Mouse (Mus musculus) embryo, embryonic 11 days (tissue): ENCODE measurements at regions not wholly inside any gene's neighbourhood (a gene's known extent, or its start where the extent isn't known, plus 50 kb on each side); places are given as distances from the start of the nearest gene placed in this dataset.

Source experiments
- DNase-seq: peaks from one replicate; pipeline ENCODE4 v3.0.0-alpha.2; 2015

DNA sequence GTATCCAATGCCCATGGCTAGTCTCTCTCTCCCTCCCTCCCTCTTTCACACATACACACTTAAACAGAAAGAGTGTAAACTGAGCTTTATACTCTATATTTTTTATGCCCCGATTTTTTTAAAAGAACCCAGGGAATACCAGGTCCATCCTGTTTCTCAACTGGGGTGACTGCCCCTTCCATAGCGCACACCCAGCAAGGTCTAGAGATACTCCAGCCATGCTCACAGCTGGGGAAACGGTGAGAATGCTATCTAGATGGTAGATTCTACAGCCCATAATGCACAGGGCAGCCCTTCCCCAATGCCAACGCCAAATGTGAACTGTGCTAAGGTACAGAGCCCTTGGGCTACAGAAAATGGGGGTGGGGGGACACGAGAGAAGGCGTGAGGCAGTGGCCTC, 51.2 kb upstream of the Tln2 start:
- DNase-seq: no peak

DNA sequence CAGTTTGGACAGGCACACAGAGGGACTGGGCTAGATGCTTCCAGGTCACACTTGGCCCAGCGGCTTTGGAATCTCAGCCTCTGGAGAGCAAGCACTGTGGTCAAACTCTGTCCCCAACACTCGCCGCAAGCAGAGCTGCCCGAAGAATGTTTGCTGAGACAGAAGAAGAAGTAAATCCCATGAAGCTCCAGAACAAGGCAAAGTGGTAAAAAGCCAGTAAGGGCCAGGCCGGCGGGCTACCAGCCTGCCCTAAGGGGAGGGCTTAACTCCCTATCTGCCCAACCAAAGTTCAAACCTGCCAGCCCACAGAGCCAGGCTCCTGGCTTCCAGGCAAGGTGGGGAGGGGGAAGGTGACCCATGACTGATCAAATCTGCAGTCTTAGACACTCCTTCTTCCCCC, 52.2 kb upstream of the Tln2 start:
- no peak for DNase-seq

DNA sequence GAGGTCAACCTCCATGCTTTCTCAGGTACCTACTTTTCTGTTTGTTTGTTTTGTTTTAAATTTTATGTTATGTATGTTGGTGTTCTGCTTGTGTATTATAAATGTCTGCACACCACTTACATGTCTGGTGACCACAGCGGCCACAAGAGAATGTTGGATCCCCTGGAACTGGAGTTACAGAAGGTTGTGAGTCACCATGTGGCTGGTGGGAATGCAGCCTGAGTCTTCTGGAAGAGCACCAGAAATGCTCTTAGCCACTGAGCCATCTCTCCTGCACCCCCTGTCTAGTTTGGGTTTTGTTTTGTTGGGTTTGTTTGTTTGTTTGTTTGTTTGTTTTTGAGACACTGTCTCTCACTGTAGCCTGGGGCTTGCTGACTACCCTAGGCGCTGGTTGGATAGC, 52.6 kb upstream of the Tln2 start:
- DNase-seq: no peak

GRCm38 (mm10) chr9:67614068-67614727, 54.7 kb upstream of the Tln2 start:
- DNase-seq: no peak

DNA sequence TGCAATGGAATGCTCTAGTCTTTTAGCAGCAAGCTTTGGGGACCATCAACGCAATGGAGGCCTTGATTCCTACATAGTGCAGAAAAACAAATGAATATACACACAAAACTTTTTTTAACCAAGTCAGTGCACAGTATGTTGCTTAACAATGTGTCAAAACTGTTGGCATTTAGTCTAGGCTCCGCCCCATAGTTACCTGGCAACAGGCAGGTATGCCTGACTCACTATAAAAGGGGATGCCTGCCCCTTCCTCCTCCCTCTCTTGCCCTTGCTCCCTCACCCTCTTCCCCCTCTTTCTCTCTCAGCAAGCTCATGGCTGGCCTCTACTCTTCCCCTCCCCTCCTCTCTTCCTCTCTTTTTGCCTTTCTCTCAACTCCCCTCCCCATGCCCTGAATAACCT, 56.7 kb upstream of the Tln2 start:
- DNase-seq: no peak

DNA sequence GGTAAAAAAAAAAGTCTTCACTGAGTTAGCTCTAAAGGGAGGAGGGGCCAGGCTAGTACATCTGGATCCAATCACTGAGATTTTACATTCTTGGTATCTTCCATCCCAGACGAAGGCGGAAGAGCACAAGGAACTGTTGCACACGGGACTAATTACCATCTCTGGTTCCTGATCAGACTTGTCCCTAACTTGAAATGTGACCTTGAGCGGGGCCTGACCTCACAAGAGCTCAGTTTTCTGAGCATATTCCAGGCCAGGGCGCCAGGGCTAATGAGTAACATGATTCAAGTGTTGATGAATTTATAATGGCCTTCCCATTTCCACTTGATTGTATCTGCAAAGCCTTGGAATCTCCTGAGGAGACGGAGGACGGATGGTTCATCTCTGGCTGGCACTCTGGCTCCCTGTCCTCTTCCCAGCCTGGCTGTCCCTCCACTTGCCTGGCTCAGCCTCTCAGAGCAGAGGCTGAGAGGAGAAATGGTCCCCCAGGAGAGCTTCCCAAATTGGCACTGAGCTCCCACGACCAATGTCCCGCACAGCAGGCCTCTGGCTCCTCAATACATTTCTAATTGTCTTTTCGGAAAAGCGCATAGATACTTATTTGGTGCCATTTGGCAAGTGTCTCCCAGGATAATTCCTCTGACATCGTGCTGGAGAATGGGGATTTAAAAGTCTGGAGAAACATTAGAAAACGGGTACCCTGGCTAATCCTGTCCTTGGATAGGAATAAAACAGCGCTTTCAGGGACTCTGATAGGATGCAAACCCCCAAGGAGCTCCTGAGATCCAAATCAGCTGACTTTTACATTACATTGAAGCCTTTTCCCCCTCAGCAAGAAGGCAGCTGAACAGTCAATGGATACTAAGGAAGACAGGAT, 58.1 kb upstream of the Tln2 start:
- peak; percentile 82 for DNase-seq

- DNase-seq: peak; percentile 43
These were observed 61.4 kb upstream of the Tln2 start for GRCm38 (mm10) chr9:67620945-67621344.

DNA sequence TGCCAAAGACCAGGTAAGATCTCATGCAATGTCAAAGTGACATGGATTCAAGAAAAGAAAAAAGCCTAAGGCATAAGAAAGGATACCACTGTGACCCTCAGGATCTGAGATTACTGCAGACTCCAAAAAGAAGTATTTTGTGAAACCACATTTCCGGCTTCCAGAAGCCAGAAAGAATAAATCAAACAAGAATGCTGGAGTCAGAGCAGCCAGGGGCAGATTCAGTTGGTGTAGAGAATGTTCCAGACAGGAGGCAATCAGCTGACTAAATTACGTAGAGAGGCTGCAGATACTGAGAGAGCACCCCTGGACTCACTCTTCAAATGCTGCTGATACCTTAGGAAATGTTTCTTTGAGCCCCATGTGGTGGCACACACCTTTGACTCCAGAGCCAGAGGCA, 67.7 kb upstream of the Tln2 start:
- no peak for DNase-seq

GRCm38 (mm10) chr9:67629624-67630023, 70.1 kb upstream of the Tln2 start:
- DNase-seq: no peak

- no peak for DNase-seq
These were observed 70.7 kb upstream of the Tln2 start for GRCm38 (mm10) chr9:67630173-67630572.

- peak; percentile 26 for DNase-seq
These were observed 72.3 kb upstream of the Tln2 start for GRCm38 (mm10) chr9:67631741-67632243.

DNA sequence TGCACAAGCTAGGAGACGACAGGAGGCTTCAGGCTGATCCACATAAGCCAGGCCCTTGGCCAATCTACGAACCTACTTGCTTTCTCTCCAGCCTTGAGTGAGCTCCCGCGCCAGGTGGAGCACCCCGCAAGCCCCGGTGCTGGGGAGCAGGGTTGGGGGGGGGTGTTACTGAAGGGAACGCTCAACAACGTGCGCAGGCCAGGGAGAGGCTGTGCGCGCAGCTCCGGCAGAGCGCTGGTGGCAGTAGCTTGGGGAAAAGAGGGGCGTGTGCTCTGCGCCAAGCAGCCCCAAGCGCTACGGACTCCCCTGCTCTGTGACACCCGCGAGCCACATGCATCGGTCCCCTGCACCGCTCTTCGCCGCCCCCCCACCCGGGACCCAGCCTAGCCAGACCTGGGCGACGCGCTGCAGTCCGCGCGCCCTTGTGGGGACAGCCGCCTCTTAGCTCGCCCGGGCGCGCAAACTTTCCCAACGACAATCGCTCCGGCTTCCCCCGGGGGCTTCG, 73.1 kb upstream of the Tln2 start:
- DNase-seq: peak; percentile 61

DNA sequence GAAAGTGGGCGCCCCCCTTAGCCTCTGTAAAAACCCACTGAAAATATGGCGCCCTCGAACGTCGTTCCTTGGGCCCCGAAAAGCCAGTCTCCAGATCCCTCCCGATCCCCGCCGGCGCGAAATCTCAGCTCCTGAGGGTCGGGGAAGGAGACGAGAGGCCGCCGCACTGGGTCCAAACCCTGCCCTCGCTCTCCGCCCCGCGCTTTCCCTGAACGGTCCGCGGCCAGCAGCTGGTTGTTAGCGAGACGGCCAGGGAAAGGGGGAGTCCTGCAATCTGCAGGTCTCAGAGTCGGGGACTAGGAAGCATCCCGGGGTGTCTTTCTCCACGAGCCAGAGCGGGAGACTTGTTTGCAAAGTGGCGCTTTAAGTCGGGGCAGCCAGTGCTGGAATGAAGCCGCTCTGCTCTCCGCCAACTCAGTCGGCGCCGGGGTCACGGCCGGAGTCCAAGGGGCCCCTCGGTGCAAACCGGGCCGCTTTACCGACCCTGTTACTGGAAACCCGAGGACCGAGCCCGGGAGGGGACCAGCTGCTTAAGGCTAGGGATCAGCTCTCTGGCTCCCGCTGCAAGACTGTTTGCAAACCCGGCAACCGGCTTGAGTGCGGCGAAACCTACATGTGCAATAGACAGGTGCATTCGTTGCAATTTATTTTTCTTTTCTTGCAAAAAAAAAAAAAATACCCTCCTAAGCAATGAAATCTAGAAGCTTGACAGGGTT, 73.7 kb upstream of the Tln2 start:
- DNase-seq: peak; percentile 74

- DNase-seq: peak; percentile 90
These were observed 74.4 kb upstream of the Tln2 start for GRCm38 (mm10) chr9:67633761-67634441.

DNA sequence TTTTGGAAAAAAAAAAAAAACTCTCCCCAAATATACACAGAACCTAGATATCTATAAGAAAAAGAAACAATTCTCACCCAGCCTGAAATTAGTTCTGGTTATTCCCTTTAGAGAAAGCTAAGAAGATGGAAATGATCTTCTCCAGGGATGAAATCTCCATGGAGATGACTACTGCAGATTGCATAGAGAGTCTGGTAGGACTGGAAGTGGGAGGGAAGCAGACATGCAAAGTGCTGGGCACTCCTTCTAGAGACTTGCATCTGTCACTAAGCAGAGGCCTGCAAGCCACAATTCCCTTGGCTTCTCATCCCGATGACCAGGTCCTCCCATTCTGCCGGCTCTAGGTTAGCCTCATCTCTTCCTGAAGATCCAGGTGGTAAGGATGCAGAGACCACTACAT, 87.3 kb upstream of the Tln2 start:
- no peak for DNase-seq

DNA sequence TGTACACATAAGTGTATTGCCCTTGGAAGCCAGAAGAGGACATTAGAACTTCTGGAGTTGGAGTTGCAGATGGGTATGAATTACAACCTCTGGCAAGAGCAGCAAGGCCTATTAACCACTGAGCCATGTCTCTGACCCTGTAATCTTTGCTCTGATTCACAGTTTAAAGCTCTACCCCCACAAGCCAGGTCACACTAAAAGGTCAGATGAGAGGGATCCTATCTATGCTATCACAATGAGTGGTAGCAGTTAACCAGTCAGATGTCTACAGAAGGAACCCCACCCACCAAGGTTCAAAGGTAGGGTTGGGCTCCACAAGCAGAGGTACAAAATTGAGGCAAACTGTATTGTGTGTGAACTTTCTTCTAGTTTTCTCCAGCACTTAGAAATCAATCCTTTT, 94.5 kb upstream of the C2cd4b start:
- no peak for DNase-seq

GRCm38 (mm10) chr9:67670261-67671020, 88.8 kb upstream of the C2cd4b start:
- no peak for DNase-seq

GRCm38 (mm10) chr9:67676906-67677305, 82.3 kb upstream of the C2cd4b start:
- DNase-seq: no peak

- DNase-seq: peak; percentile 87
These were observed 75.9 kb upstream of the C2cd4b start for GRCm38 (mm10) chr9:67683367-67683766.

GRCm38 (mm10) chr9:67692396-67692795, 66.8 kb upstream of the C2cd4b start:
- DNase-seq: no peak

GRCm38 (mm10) chr9:67693716-67694115, 65.5 kb upstream of the C2cd4b start:
- DNase-seq: peak; percentile 54

DNA sequence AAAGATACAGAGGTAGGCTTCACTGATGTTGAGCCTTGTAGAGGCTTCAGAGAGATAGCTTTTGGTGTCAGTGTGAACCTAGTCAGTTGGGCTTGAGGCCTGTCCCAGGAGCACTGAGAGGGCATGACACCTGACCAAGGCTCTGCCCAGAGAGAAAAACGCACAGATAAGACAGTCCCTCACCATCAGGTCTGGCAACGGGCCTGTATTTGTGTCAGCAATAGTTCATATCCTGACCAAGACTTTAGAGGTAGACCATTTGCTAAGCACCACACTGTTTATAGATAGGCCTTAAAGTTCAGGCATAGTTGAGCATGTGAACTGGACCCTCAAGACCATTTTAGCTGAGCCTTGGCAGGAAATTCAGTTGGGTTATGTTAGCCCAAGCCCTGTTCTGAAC, 60.4 kb upstream of the C2cd4b start:
- DNase-seq: no peak
